Mouse (Mus musculus) cerebellum, adult 2 months (tissue): ENCODE data around the gene Ube2f.

ENCODE experiments used
- CTCF ChIP-seq: fragments of 200-500 bp; IDR thresholded peaks from 2 replicates; pipeline ENCODE4 v1.5.1; 2011; ENCODE audit warnings: low read depth, mild to moderate bottlenecking, control low read depth, low read length, moderate library complexity, borderline replicate concordance; ENCODE audit not compliant: insufficient read depth
- POLR2A ChIP-seq: fragments of 200-500 bp; IDR thresholded peaks from 2 replicates; pipeline ENCODE4 v1.6.1; 2011; ENCODE audit warnings: low read length, control low read depth, borderline replicate concordance; ENCODE audit not compliant: insufficient read depth

DNA sequence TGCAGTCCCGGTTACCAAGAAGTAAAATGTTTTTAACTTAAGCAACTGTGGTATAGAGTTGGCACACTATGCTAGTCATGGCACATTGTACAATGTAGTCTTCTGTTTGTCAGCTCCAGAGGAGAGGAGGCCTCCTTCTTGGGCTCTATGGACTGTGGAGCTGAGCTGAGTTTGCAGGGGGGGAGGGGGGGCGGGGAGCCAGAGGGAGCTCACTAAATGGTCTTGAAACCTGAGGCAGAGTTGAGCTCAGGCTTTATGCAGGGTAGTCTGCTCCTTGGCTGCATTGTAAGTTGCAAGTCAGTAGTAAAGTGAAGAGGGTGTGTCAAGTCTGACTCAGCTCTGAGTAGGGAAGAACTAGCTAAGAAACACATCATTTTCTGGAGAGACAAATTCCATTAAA lies 22.2 kb downstream of the Ube2f start:
- TF ChIP-seq POLR2A (no peak), CTCF (no peak)
